Mouse (Mus musculus) spleen, adult 2 months (tissue): ENCODE data around the gene Akap8l.

Experiments
- CTCF ChIP-seq: fragments of 200-500 bp; IDR thresholded peaks from 2 replicates; pipeline ENCODE4 v1.5.1; 2011; ENCODE audit warnings: mild to moderate bottlenecking, inconsistent platforms; ENCODE audit not compliant: insufficient read depth, insufficient read length, insufficient replicate concordance; ENCODE audit errors: extremely low read depth
- POLR2A ChIP-seq: fragments of 200-500 bp; IDR thresholded peaks from 2 replicates; pipeline ENCODE4 v1.6.1; 2011; ENCODE audit warnings: low read depth, low read length, inconsistent platforms

DNA sequence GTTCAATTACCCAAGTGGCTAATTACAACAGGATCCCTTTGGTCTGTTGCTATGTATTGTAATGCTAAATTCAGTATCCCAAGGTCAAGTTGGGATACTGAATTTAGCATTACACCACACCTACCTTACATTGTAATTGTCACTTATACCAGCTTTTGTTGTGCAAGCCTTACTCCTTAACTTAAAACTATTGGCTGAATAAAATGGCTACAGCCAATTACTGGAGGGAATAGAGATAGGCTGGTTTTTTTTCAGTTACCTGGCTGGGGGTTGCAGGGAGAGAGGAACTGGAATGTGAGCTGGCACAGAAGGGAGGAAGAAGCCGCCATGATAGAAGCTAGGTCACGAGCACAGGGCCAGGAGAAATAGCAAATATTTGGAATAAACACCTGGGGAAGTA is 54.5 kb downstream of the Akap8l start:
- TF ChIP-seq POLR2A, result no peak
- no peak for TF ChIP-seq CTCF
